Mouse (Mus musculus) erythroblast, embryonic 14.5 days (primary cell): ENCODE data around the gene Evi5l.

Source experiments
- GATA1 ChIP-seq: IDR thresholded peaks from 2 replicates; pipeline ENCODE4 v1.6.1; 2012; ENCODE audit warnings: low read length, inconsistent platforms, mixed read lengths
- TAL1 ChIP-seq: IDR thresholded peaks from 3 replicates; pipeline ENCODE4 v1.6.1; 2012; ENCODE audit warnings: low read length, inconsistent platforms, mixed read lengths

GRCm38 (mm10) chr8:4222059-4222458 lies 55.7 kb downstream of the Evi5l start:
- TF ChIP-seq GATA1, result no peak
- TF ChIP-seq TAL1, result no peak
